Mouse (Mus musculus) heart, postnatal 0 days (tissue): ENCODE data around the gene Gstt4.

ENCODE experiments used
- CTCF ChIP-seq: IDR thresholded peaks from 2 replicates; pipeline ENCODE4 v1.5.1; 2016; ENCODE audit warnings: antibody characterized with exemption, control low read depth, low read depth
- EP300 ChIP-seq: IDR thresholded peaks from 2 replicates; pipeline ENCODE4 v1.6.1; 2016; ENCODE audit warnings: antibody characterized with exemption, low read depth

DNA sequence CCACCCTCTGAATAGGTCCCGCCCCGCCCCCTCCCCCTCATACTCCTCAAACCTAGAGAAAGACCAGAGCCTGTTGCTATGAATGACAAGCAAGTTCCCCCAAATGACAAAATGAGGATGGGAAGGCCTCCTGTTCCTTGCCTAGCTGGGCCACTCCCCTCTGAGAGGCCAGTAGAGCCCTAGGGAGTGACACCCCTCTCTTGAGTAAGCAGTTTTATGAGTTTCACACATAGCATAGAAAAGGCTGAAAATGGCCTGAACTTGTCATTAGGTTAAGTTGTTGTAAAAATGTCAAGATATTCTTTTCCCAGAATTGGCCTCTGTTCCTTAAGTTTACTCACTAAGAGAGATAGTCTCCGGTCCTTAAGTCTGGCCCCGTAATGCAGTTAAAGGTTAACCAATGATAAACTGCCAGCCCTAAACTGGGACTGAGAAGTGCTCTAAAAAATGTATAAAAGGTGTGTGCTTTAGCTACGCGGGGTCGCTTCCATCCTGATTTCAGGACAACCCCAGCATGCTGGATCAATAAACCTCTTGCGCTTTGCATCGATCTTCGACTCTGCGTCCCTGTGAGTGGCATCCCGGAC, 30.3 kb upstream of the Gstt4 start:
- TF ChIP-seq CTCF = no peak
- TF ChIP-seq EP300 = no peak
